Mouse (Mus musculus) CD4-positive, CD25-positive, alpha-beta regulatory T cell, adult 4 months (primary cell): ENCODE data around the gene Tut1. TPM values are rescaled to one million over a fixed set of nuclear protein-coding genes. Genes with fewer than 3 reads are reported as not detected.

ENCODE experiments used
- polyA plus RNA-seq, 2 experiments: library from polyadenylated mRNA; unstranded; fragments of 100-300 nt; shearing (Covaris generic); gene quantifications; one replicate each; pipeline ENCODE4 v1.2.1; 2017

Tut1 gene
- polyA plus RNA-seq, 2 experiments from 2014 or later: 30.3 to 67.9 TPM

Other genes with a start within 250 kb of the Tut1 start
- 10 to 100 TPM; 63.7 to 85.1 TPM for gene Slc3a2, start 230.5 kb upstream of the Tut1 start, polyA plus RNA-seq
- gene Wdr74, start 218.0 kb upstream of the Tut1 start, polyA plus RNA-seq: 10 to 100 TPM; 72.5 to 92.2 TPM
- gene 1700092M07Rik, start 213.1 kb upstream of the Tut1 start, polyA plus RNA-seq: under 1 TPM in 1 of 2 experiments, not detected in 1; 0.75 TPM
- 100 to 1,000 TPM; 132 to 165 TPM for gene Stx5a, start 212.4 kb upstream of the Tut1 start, polyA plus RNA-seq
- 100 to 1,000 TPM; 163 to 188 TPM for gene Nxf1, start 196.8 kb upstream of the Tut1 start, polyA plus RNA-seq
- 100 to 1,000 TPM; 117 to 124 TPM for gene Tmem223, start 182.9 kb upstream of the Tut1 start, polyA plus RNA-seq
- gene Tmem179b, start 179.4 kb upstream of the Tut1 start, polyA plus RNA-seq: 100 to 1,000 TPM in 1 of 2 experiments, 10 to 100 TPM in 1; 85.6 to 101 TPM
- gene Taf6l, start 167.4 kb upstream of the Tut1 start, polyA plus RNA-seq: 1 to 10 TPM; 5.4 to 6.5 TPM
- gene Polr2g, start 155.3 kb upstream of the Tut1 start, polyA plus RNA-seq: 100 to 1,000 TPM; 181 to 198 TPM
- 1 to 10 TPM; 2.1 to 4.7 TPM for gene Zbtb3, start 151.3 kb upstream of the Tut1 start, polyA plus RNA-seq
- 10 to 100 TPM; 41.6 to 59.0 TPM for gene Ttc9c, start 134.5 kb upstream of the Tut1 start, polyA plus RNA-seq
- gene Hnrnpul2, start 133.8 kb upstream of the Tut1 start, polyA plus RNA-seq: 1 to 10 TPM; 4.2 to 6.9 TPM
- not detected for gene AC129217.1, start 124.1 kb upstream of the Tut1 start, polyA plus RNA-seq
- gene Bscl2, start 116.4 kb upstream of the Tut1 start, polyA plus RNA-seq: 10 to 100 TPM; 86.8 to 98.9 TPM
- gene Gng3, start 114.7 kb upstream of the Tut1 start, polyA plus RNA-seq: 1 to 10 TPM in 1 of 2 experiments, under 1 TPM in 1; 0.91 to 1.4 TPM
- not detected for gene Lrrn4cl, start 103.1 kb upstream of the Tut1 start, polyA plus RNA-seq
- 10 to 100 TPM; 65.0 to 70.2 TPM for gene Ubxn1, start 82.4 kb upstream of the Tut1 start, polyA plus RNA-seq
- 10 to 100 TPM; 80.7 to 88.3 TPM for gene Uqcc3, start 72.9 kb upstream of the Tut1 start, polyA plus RNA-seq
- 10 to 100 TPM; 58.1 to 77.2 TPM for gene Lbhd1, start 70.1 kb upstream of the Tut1 start, polyA plus RNA-seq
- gene Gm49403, start 69.9 kb upstream of the Tut1 start, polyA plus RNA-seq: not detected
- 100 to 1,000 TPM; 102 to 103 TPM for gene 1810009A15Rik, start 65.0 kb upstream of the Tut1 start, polyA plus RNA-seq
- gene Gm49416, start 64.9 kb upstream of the Tut1 start, polyA plus RNA-seq: not detected
- 10 to 100 TPM in 1 of 2 experiments, 1 to 10 TPM in 1; 8.7 to 12.2 TPM for gene Ints5, start 60.8 kb upstream of the Tut1 start, polyA plus RNA-seq
- gene Ganab, start 55.8 kb upstream of the Tut1 start, polyA plus RNA-seq: 10 to 100 TPM; 50.2 to 83.9 TPM
- 10 to 100 TPM; 18.4 to 19.6 TPM for gene B3gat3, start 33.5 kb upstream of the Tut1 start, polyA plus RNA-seq
- gene Rom1, start 24.5 kb upstream of the Tut1 start, polyA plus RNA-seq: 1 to 10 TPM; 5.1 to 9.2 TPM
- 10 to 100 TPM; 18.7 to 24.9 TPM for gene Eml3, start 24.3 kb upstream of the Tut1 start, polyA plus RNA-seq
- 100 to 1,000 TPM in 1 of 2 experiments, 10 to 100 TPM in 1; 81.7 to 126 TPM for gene Mta2, start 12.0 kb upstream of the Tut1 start, polyA plus RNA-seq
- 100 to 1,000 TPM; 667 to 787 TPM for gene Eef1g, start 13.2 kb downstream of the Tut1 start, polyA plus RNA-seq
- 10 to 100 TPM; 45.2 to 48.9 TPM for gene Ahnak, start 35.4 kb downstream of the Tut1 start, polyA plus RNA-seq
- gene Scgb1a1, start 134.1 kb downstream of the Tut1 start, polyA plus RNA-seq: not detected
- 10 to 100 TPM; 33.5 to 34.3 TPM for gene Asrgl1, start 181.8 kb downstream of the Tut1 start, polyA plus RNA-seq